Mouse (Mus musculus): ENCODE data around the gene T2.

DNA sequence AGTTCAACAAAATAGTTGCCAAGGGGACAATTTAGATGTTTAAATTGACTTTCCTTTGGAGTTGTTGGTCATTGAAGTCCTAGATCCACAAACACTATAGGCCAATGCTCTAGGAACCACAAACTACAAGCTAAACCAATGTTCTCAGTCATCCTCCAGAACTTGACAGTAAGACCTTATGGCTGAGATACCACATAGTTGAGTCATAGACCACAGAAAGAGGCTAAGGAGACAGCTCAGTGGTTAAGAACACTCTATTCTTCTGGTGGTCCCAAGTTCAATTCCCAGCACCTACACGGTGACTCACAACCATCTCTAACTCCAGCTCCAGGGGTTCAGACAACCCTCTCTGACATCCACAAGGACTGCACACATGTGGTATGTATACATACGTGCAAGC lies 29.6 kb downstream of the T2 start:
- TF ChIP-seq GATA1 (IDR thresholded peaks at IDR 0.05; ENCODE audit: low read length) (no peak), TAL1 (IDR thresholded peaks at IDR 0.05; ENCODE audit: low read length) (no peak)
